Mouse (Mus musculus): ENCODE measurements around the gene Fut1. TPM values are rescaled to one million over a fixed set of nuclear protein-coding genes. Genes with fewer than 3 reads are reported as not detected.
"Not testable (repeated sequence)": the region's sequence is repeated elsewhere in the genome, so short reads cannot be mapped to it uniquely, and the experiment has no call there.

Gene Fut1
- polyA plus RNA-seq, 1 experiment = 0.71 TPM

GRCm38 (mm10) chr7:45649351-45649750 lies 32.3 kb downstream of the Fut1 start:
- no peak for DNase-seq (ENCODE audit: low read depth in 1 of 2, low spot score in 2 of 2)
- WGBS = 89% methylated on average over 8 of the region's 8 CpGs
- H3K27ac ChIP-seq (ENCODE audit: insufficient read depth, low read length) = no peak overlapping the region
- H3K36me3 ChIP-seq (ENCODE audit: control insufficient read depth, insufficient read depth, low read length) = no peaks in the 10 kb centered on the region
- H3K27me3 ChIP-seq (ENCODE audit: control insufficient read depth, insufficient read depth, low read length) = no peaks in the 10 kb centered on the region
- no peak overlapping the region for H3K4me3 ChIP-seq (ENCODE audit: extremely low read depth, insufficient read depth, insufficient read length)
- no peaks in the 10 kb centered on the region for H3K4me1 ChIP-seq (ENCODE audit: control insufficient read depth, insufficient read depth, insufficient read length)
- TF ChIP-seq POLR2A (IDR thresholded peaks at IDR 0.05; ENCODE audit: low read depth, low read length) = no peak

- not testable (repeated sequence) for H3K4me3 ChIP-seq (ENCODE audit: extremely low read depth, insufficient read depth, insufficient read length); DNase-seq (ENCODE audit: low read depth in 1 of 2, low spot score in 2 of 2); H3K27me3 ChIP-seq (ENCODE audit: control insufficient read depth, insufficient read depth, low read length); H3K27ac ChIP-seq (ENCODE audit: insufficient read depth, low read length); H3K36me3 ChIP-seq (ENCODE audit: control insufficient read depth, insufficient read depth, low read length); H3K4me1 ChIP-seq (ENCODE audit: control insufficient read depth, insufficient read depth, insufficient read length)
- WGBS = 90% methylated on average over 20 of the region's 20 CpGs
Measured at GRCm38 (mm10) chr7:45650484-45650883, 33.4 kb downstream of the Fut1 start.

- no peaks in the 10 kb centered on the region for H3K36me3 ChIP-seq (ENCODE audit: control insufficient read depth, insufficient read depth, low read length)
- WGBS = 69% methylated on average over 17 of the region's 17 CpGs
- TF ChIP-seq CTCF (IDR thresholded peaks at IDR 0.05; ENCODE audit: extremely low read depth, insufficient read depth, insufficient read length, insufficient replicate concordance) (no peak), POLR2A (IDR thresholded peaks at IDR 0.05; ENCODE audit: low read depth, low read length) (no peak)
- H3K4me1 ChIP-seq (ENCODE audit: control insufficient read depth, insufficient read depth, insufficient read length) = no peaks in the 10 kb centered on the region
- DNase-seq (ENCODE audit: low read depth in 1 of 2, low spot score in 2 of 2) = no peak
- H3K27ac ChIP-seq (ENCODE audit: insufficient read depth, low read length) = no peak overlapping the region
- H3K4me3 ChIP-seq (ENCODE audit: extremely low read depth, insufficient read depth, insufficient read length) = no peak overlapping the region; the same call in 1 of the 2 replicates
- no peaks in the 10 kb centered on the region for H3K27me3 ChIP-seq (ENCODE audit: control insufficient read depth, insufficient read depth, low read length)
Measured at GRCm38 (mm10) chr7:45654424-45655047, 37.4 kb downstream of the Fut1 start.

GRCm38 (mm10) chr7:45660746-45661478 lies 43.8 kb downstream of the Fut1 start:
- no peaks in the 10 kb centered on the region for H3K27me3 ChIP-seq (ENCODE audit: control insufficient read depth, insufficient read depth, low read length)
- H3K4me3 ChIP-seq (ENCODE audit: extremely low read depth, insufficient read depth, insufficient read length) = no peak overlapping the region
- H3K27ac ChIP-seq (ENCODE audit: insufficient read depth, low read length) = no peak overlapping the region
- DNase-seq (ENCODE audit: low read depth in 1 of 2, low spot score in 2 of 2) = no peak
- TF ChIP-seq POLR2A (IDR thresholded peaks at IDR 0.05; ENCODE audit: low read depth, low read length) (no peak), CTCF (IDR thresholded peaks at IDR 0.05; ENCODE audit: extremely low read depth, insufficient read depth, insufficient read length, insufficient replicate concordance) (no peak)
- H3K4me1 ChIP-seq (ENCODE audit: control insufficient read depth, insufficient read depth, insufficient read length) = no peaks in the 10 kb centered on the region
- WGBS = 58% methylated on average over 11 of the region's 11 CpGs
- H3K36me3 ChIP-seq (ENCODE audit: control insufficient read depth, insufficient read depth, low read length) = no peaks in the 10 kb centered on the region

- H3K4me1 ChIP-seq (ENCODE audit: control insufficient read depth, insufficient read depth, insufficient read length); H3K27ac ChIP-seq (ENCODE audit: insufficient read depth, low read length); H3K27me3 ChIP-seq (ENCODE audit: control insufficient read depth, insufficient read depth, low read length); H3K36me3 ChIP-seq (ENCODE audit: control insufficient read depth, insufficient read depth, low read length); DNase-seq (ENCODE audit: low read depth in 1 of 2, low spot score in 2 of 2); H3K4me3 ChIP-seq (ENCODE audit: extremely low read depth, insufficient read depth, insufficient read length): not testable (repeated sequence)
- WGBS = 87% methylated on average over 6 of the region's 6 CpGs
Measured at GRCm38 (mm10) chr7:45661702-45662101, 44.6 kb downstream of the Fut1 start.

GRCm38 (mm10) chr7:45665303-45666138 lies 48.4 kb downstream of the Fut1 start:
- WGBS = 74% methylated on average over 13 of the region's 13 CpGs
- Histone ChIP-seq H3K27me3 (ENCODE audit: control insufficient read depth, insufficient read depth, low read length) (no peaks in the 10 kb centered on the region), H3K4me3 (ENCODE audit: extremely low read depth, insufficient read depth, insufficient read length) (no peak overlapping the region), H3K27ac (ENCODE audit: insufficient read depth, low read length) (no peak overlapping the region), H3K36me3 (ENCODE audit: control insufficient read depth, insufficient read depth, low read length) (no peaks in the 10 kb centered on the region), H3K4me1 (ENCODE audit: control insufficient read depth, insufficient read depth, insufficient read length) (no peaks in the 10 kb centered on the region)
- DNase-seq (ENCODE audit: low read depth in 1 of 2, low spot score in 2 of 2) = no peak
- TF ChIP-seq CTCF (IDR thresholded peaks at IDR 0.05; ENCODE audit: extremely low read depth, insufficient read depth, insufficient read length, insufficient replicate concordance) = no peak
- TF ChIP-seq POLR2A (IDR thresholded peaks at IDR 0.05; ENCODE audit: low read depth, low read length) = no peak

GRCm38 (mm10) chr7:45666161-45666560 lies 49.1 kb downstream of the Fut1 start, which contains the start of gene Fut2:
Gene Fut2, minus strand, starts transcription at chr7:45666394.
- DNase-seq (ENCODE audit: low read depth in 1 of 2, low spot score in 2 of 2) = no peak
- Histone ChIP-seq H3K27ac (ENCODE audit: insufficient read depth, low read length) (no peak within 1 kb of the TSS), H3K27me3 (ENCODE audit: control insufficient read depth, insufficient read depth, low read length) (no peaks in the 10 kb centered on the region), H3K36me3 (ENCODE audit: control insufficient read depth, insufficient read depth, low read length) (no peaks in the 10 kb centered on the region), H3K4me1 (ENCODE audit: control insufficient read depth, insufficient read depth, insufficient read length) (no peaks in the 10 kb centered on the region), H3K4me3 (ENCODE audit: extremely low read depth, insufficient read depth, insufficient read length) (no peak within 1 kb of the TSS)
- 83% methylated on average over 7 of the region's 7 CpGs for WGBS
- TF ChIP-seq CTCF (IDR thresholded peaks at IDR 0.05; ENCODE audit: extremely low read depth, insufficient read depth, insufficient read length, insufficient replicate concordance) (no peak), POLR2A (IDR thresholded peaks at IDR 0.05; ENCODE audit: low read depth, low read length) (no peak)

Data from spleen, adult 2 months (tissue).